Mouse (Mus musculus) left cerebral cortex, postnatal 4 days (tissue): ENCODE data around the gene Gcgr. TPM values are rescaled to one million over a fixed set of nuclear protein-coding genes. Genes with fewer than 3 reads are reported as not detected.
"Not testable (repeated sequence)": the region's sequence is repeated elsewhere in the genome, so short reads cannot be mapped to it uniquely, and the experiment has no call there.

Source experiments
- DNase-seq: peaks from one replicate; pipeline ENCODE4 v3.0.0-alpha.2; 2022
- intact Hi-C: fragments of 180-260 bp; cut with DNase I; formaldehyde crosslinking; loops from one replicate; pipeline ENCODE4 v1.15.1; 2025
- total RNA-seq, 2 experiments: library from RNA; stranded (reverse); gene quantifications; 2 replicates each; pipeline ENCODE4 v1.2.3; 2021

Gene Gcgr
- total RNA-seq, 2 experiments from 2014 or later, result 0.18 TPM; not detected in 1

DNA sequence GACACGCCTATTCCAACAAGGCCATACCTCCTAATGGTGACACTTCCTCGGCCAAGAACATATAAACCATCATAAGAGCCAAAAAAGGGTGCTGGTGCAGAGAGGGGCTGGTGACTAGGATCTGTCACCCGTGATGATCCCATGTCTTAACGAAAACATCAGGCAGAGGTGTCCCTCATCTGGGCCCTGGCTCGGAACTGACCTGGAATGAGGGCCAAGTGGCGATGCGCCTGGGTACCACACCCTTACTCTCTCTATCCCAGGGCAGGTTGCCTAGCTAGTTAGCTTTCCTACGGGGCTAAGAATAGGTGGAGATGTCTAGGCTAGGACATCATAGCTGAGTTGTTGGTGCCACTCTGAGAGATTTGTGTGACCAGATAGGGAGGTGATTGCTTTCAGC is 3.6 kb downstream of the Gcgr start:
- intact Hi-C loops, result no loop called here
- no peak for DNase-seq

DNA sequence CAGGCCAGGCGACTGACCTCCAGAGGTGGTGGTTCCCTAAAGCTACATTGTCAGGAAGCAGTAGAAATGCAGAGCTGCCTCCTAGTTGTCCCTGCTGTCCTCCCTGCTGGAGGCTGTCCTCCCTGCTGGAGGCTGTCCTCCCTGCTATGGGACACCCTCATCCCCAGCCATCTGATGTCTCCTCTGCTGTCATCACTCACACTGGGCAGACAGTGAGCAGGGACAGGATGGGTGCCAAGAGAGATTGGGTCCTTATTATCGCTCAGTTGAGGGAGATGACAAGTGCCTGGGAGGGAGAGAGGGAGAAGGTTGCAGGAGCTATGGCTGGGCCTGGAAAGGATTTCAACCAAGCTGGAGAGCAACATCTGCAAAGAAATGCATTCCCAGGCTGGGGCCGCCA is 4.6 kb downstream of the Gcgr start:
- intact Hi-C loops, result no loop called here
- no peak for DNase-seq

DNA sequence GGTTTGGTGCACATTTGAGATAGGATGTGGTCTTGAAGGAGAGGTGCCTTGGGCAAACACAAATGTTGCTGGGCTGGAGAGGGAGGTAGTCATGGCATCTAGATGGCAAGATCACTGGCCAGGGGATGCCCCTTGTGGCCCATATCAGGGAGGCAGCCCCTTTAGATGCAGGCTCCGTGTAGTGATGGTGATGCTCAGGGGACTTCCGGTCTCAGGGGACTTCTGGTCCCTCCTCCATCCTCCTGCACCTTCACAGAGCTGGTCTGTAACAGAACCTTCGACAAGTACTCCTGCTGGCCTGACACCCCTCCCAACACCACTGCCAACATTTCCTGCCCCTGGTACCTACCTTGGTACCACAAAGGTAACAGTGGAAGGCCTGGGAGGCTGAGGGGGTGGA is 5.3 kb downstream of the Gcgr start:
- DNase-seq, result no peak
- intact Hi-C loops, result no loop called here

DNA sequence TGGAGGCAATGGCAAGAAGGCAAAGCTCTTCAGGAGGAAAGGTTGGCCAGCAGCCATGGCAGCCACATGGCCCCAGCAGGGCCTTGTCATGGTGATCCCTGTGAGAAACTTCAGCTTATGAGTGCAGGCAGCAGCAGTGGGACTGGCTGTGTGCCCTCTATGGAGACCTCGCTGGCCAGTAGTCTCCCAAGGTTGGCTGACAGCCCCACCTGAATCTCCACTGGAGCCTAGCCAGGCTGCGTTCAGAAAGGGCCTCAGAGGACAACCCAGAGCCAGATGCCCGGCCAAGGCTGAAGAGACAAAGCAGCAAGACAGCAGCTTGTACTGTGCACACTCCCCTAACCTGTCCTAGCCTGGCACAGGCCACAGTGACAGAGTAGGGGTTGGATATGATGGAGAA is 8.0 kb downstream of the Gcgr start:
- DNase-seq, result peak; percentile 95
- intact Hi-C loops, result no loop called here

DNA sequence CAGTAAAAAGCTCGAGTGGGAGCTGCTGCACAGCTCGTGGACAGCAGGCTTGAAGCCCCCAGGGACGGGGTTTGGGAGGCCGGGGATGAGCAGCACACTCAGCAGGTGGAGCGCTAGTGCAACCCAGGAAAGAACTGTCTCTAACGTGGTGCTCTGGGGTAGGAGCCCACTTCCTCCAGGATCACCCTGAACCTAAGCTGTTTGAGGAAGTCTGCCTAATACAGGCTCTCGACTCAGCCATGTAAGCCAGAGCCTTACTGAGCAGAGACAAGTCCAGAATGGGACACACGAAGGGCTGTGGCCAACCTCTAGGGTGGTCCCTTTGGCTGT is 8.4 kb downstream of the Gcgr start:
- intact Hi-C loops, result no loop called here
- DNase-seq, result no peak

DNA sequence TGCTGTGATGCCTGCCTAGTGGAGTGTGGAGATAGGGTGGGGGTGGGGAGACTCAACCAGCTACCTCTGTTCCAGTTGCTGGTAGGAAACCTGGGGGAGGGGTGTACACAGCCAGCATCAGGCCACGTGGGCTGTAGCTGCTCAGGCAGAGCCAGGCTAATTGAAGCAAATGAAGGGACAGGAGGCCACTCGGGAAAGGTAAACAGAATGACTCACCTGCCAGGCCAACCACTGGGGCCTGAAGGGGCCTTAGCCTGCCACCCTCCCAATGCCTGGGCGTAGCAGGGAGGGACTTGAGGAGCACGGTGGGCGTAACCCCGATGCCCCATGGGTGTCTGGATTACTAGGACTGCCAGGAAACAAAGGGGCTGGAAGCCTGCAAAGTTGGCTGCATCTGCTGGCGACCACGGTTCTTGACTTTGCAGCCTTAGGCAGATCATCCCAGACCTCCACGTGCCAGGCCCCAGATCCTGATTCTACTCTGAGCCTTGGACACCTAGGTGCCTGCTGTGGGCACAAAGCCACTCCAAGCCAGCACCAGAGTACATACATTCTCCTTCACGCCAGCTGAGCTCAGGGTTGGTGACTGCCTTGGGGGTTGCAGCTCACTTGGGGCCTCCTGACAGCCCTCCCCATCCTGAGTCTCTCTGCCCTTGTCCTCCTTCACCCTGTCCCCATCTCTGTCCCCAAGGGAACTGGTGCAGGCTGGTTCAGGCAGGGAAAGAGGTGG is 9.0 kb downstream of the Gcgr start:
- intact Hi-C loops, result no loop called here
- peak; percentile 76 for DNase-seq

DNA sequence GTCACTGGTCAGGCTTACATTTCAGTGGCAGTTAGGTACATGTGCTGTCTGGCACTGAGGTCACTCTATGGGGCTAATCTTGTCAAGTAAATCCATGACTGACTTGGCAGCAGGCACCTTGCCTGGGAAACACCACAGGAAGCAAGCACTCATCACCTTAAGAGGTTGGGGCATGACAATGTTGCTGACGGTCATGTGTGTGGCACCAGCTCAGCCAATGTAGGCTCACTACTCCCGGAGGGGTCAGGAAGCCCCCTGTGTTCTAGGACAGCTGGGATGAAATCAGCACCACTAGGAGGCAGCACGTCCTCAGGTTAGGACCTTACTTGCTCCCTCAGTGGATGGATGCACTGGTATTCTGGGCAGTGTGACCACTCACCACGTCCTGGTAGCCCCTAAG is 11.4 kb downstream of the Gcgr start:
- intact Hi-C loops, result no loop called here
- peak; percentile 43 for DNase-seq

DNA sequence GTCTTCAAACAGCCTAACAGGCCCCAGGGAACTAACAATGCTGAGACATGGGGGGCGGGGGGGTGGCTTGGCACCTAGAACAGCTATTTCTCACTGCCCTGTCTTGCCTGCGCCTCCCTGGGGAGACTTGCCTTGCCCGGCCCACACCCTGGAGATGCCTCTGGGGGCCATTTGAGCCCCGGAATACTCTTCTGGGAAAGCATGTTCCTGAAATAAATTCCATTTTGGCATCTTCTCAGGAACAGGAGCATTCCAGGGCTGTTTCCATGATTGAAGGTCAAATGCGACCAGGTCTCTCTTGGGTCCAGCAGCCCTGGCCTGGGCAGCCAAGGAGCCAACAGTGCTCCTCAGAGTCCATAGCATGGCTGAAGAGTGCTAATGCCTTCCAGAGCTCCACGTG is 11.9 kb downstream of the Gcgr start:
- no peak for DNase-seq
- intact Hi-C loops, result no loop called here

DNA sequence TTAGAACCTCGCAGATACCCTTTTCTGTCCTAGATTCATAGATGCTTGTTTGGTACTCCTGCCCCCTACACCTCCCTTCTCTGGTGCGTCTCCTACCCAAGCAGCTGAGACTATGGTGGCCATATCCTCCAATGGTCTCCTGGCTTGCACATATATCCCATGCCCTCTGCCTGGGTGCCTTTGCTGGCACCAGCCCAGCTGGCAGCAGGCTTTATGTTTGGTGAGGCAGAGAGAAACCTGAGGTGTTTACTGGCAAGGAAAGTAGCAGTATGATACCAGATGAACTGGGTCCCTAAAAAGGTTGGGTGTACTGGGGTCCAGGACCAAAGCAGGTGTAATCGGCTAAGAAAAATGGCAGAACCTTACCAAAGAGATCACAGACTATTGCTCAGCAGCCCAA is 15.5 kb downstream of the Gcgr start:
- DNase-seq, result no peak
- intact Hi-C loops, result no loop called here

DNA sequence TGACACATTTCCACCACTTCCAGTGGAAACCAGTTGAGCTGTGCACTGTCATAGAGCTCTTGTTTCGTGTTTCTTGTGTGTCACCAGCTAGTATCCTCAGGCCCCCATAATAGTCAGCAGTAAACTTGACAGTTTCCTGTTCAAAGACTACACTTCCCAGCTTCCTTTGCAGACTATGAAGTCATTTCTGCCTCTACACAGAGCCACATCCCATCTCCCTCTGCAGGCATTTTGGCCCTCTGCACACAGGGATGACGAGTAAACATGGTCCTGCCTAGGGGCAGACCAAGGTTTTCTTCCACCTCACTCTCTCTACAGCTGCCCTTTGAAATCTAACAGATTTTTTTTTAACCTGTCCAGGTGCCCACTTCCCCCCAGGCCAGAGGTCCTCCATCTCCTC is 17.0 kb downstream of the Gcgr start:
- intact Hi-C loops, result no loop called here
- no peak for DNase-seq

DNA sequence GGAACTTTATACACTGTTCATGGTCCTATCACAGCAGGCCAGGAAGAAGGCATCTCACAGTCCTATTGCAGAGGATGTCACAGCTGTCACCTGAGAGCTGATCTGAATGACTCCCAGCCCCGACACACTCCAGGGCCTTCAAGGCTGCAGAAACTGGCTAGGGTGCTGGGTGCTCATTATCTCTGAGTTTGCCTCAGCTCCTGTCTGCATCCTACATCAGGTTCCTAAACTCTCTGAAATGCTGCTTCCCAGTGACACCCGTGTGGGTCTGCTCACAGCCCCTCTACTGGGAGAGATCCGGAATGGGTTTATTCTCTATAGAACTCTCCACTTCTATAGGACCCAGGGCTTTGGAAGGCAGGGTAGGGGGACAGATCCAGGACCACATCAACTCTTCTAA is 17.7 kb downstream of the Gcgr start:
- DNase-seq, result no peak
- intact Hi-C loops, result no loop called here

DNA sequence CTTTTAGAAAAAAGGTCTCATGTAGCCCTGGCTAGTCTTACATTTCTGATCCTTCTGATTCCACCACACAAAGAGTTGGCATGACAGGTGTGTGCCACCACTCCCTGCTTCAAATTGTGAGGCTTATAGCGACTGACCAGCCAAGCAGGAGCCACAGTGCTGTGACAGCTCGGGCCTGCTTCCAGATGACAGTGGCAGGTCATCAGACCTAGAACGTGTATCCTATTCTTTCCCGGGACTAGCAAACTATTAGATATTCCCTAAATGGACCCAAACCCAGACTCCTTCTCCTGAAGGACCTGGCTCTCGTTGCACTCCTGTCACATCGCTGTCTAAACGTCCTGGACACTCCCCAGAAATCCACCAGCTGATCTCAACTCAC is 18.3 kb downstream of the Gcgr start:
- no peak for DNase-seq
- intact Hi-C loops, result no loop called here

DNA sequence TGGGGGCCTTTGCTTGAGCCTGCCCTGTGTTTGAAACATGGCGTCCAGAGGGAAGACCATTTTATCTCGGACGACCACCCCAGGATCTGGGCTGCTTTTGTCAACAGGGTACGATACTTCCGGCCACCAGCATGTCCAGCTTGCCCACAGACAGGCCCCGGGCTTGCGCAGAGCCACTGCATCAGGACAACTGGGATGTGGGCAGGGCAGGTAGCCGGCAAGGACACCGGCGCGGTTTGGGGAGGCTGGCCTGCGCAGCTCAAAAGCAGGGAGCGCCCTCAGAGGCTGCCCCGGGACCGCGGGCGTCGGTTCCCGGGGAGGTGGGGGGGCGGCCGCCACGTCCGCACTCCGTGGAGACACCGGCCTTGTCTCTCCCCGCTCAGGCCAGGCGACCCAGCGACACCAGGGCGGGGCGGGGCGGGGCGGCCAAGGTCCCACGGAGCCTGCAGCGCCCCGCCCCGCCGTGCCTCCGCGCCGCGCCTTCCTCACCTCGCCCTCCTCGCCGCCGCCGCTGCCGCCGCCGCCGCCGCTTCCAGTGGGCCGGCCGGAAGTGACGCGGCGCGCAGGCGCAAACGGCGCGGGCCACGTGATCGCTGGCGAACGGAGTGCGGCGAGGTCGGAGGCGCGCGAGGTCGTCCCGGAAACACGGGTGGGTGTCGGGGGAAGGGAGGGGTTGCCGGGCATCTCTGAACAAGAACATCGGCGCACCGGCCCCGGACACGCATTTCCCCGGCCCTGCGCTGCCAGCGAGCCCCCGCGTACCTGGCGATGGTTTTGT is 18.9 kb downstream of the Gcgr start, which contains the start of gene Mcrip1:
TSS of gene Mcrip1 (minus strand) at position 560 of the 778 bp plus-strand sequence.
- peak; percentile 95 for DNase-seq
- intact Hi-C loops, result no loop called here

DNA sequence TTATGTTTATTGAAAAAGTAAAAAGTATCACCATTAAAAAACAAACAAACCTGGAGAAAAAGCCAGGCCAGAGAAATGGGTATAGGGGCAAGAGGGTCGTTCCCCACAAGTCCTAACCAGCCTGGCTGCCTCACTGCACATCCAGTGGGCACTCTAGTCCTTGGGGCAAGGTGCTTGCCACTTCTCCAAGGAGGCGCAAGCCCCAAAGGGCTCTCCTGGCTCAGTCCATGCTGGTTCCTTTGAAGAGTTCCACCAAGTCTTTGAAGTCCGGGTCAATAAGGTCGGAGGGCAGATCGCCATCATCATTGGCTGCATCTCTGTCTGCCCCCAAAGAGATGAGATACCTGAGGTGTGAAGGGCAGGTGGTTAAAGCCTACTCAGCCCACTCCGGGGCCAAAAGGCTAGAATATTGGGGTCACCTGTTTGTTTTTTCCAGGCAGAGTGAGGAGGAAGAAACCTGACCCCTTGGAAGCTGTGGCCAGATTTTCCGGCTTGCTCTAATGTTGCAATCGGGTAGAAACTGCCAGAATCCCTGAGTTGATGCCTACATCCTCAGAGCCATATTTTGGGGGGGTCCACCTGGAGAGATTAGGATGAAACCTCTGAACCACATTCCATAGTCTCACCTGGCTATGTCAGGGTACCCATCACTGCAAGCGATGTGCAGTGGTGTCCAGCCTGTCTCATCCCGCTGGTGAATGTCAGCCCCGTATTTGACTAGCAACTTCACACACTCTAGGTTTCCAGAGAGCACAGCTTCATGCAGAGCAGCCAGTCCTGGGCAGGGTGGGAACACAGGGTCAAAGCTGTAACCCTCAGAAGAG is 19.7 kb downstream of the Gcgr start:
- DNase-seq, result no peak
- intact Hi-C loops, result no loop called here

DNA sequence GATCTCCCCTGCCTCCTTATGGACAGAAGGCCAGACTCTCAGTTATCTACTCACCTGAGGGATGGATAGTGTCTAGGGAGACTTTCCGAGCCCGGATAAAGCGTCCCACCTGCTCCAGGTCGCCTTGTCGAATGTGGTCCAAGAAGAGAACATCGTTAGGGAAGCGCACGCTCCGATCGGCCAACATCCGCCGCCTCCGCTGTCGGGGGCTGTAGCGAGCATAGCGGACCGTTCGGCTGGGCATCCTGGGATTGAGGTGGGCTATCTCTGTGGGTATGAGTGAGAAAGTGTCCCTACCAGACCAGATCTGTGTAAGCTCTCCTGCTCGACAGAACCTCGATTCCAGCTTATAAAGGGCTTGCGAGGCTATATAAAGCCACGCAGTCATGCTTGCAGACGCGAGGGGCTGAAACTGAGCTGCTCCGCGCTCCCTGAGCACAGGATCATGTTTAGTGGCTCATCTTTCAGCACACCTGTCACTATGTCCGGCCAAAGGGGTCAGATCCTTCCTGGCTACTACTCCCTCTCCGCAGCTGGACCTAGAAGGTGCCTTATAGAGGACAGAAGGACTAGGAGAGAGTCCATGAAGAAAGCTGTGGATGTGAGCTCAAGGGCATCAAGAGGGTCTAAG is 20.4 kb downstream of the Gcgr start, which contains the start of gene Ppp1r27:
TSS of gene Ppp1r27 (minus strand) at position 323 of the 631 bp plus-strand sequence.
- DNase-seq, result no peak
- intact Hi-C loops, result no loop called here

DNA sequence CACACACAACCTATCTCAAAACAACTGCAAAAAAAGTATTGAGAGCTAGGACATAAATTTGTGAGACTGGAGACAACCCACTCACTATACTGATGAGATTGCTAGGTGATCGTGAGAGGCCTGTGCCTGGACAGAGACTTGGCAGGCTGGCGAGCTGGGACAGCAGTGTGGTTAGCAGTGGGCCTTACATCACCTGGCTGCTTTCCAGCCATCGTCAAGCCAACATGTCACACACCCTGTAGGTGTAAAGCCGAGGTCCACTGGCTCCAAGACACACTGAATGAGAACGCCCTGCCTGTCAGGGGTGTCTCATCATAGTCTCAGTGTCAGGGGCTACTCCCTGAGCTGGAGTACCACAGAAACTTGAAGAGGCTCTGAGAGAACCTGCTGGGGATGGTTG is 22.2 kb downstream of the Gcgr start:
- intact Hi-C loops, result no loop called here
- DNase-seq, result no peak

DNA sequence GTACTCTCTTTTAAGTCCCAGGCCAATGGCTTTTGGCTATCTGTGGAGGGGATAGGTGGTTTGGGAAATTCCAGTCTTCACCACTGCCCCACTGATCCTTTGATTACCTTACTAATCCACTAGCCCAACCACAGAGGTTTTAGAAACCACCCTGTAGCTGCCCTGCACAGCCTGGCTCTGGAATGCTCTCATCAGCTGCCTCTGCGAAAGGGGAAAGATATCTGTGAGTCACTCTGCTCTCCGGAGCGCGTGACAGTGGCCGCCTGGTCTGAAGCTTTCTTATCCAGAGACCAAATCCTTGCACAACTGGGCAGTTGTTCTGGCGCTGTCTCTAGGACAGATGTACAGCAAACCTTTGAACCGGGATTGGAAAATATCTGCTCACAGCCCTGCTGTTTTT is 24.3 kb downstream of the Gcgr start:
- intact Hi-C loops, result no loop called here
- DNase-seq, result no peak

DNA sequence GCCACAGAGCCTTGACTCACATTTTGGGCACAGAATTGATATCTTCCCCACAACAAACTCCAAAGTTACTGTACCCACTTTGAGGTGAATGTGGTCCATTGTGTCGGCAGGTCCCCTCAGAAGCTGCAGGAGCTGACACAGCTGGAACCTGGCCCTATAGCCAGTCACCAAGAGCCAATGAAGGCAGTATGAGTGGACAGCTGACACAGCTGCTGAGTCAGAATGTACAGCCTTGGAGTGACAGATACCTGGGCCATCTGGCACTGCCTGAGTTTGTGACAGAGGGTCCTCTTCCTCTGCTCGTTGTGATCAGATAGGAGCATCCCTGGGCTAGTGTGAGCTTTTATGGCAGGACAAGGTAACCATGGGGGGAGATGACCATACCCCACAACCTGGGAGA is 24.8 kb downstream of the Gcgr start:
- no peak for DNase-seq
- intact Hi-C loops, result no loop called here

DNA sequence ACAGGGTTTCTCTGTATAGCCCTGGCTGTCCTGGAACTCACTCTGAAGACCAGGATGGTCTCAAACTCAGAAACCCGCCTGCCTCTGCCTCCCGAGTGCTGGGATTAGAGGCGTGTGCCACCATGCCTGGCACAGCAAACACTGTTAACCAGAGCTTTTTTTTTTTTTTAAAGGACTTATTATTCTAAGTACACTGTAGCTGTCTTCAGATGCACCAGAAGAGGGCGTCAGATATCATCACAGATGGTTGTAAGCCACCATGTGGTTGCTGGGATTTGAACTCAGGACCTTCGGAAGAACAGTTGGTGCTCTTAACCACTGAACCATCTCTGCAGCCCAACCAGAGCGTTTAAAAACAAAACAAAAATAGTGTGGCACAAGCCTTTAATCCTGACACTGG is 28.3 kb downstream of the Gcgr start:
- DNase-seq, intact Hi-C loops: not testable (repeated sequence)

DNA sequence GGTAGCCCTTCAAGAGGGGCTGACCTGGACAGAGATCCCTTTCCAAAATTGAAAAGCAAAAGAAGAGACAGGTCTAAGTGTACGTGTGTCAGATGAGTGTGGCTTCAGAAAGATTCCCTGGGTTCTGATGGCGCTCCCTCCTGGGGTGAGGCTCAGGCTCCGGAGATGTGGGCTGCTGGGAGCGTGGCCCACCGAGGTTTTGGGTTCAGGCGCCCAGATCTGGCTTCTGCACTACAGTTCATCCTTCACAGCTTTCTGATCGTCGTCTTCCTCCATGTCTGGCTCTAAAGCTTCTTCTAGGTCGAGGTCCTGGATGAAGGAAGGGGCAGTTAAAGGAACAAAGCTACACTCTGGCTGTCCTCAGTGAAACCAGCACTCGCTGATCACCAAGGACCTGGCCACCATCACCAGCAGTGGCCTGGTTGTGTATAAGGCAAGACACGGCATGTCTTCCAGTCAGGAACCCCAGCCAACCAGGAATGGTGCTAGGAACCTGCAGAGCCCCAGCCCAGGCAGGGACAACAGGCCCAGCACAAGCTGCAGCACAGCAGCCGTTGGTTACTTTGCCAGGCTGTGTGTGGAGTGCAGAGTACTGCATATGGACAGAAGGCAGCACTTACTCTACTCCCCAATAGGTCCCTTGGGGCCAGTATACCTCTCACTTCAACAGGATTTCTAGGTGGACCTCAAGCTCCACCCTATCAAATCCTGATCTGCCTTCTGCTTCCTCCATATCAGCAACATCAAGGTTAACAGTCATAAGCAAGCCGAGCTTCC is 30.6 kb downstream of the Gcgr start:
- intact Hi-C loops, result no loop called here
- no peak for DNase-seq
